Mouse (Mus musculus) liver, embryonic 14.5 days (tissue): ENCODE data around the gene Tsnaxip1.

Source experiments
- CTCF ChIP-seq: IDR thresholded peaks from 2 replicates; pipeline ENCODE4 v1.5.1; 2016; ENCODE audit warnings: antibody characterized with exemption, low read depth, control low read depth
- EP300 ChIP-seq: IDR thresholded peaks from 2 replicates; pipeline ENCODE4 v1.6.1; 2016; ENCODE audit warnings: antibody characterized with exemption, low read depth

GRCm38 (mm10) chr8:105893339-105893738 lies 65.8 kb downstream of the Tsnaxip1 start, which contains the start of gene Nrn1l:
- no peak for TF ChIP-seq EP300
- no peak for TF ChIP-seq CTCF
